Mouse (Mus musculus): ENCODE measurements around the gene Rsbn1.

The Rsbn1 gene

DNA sequence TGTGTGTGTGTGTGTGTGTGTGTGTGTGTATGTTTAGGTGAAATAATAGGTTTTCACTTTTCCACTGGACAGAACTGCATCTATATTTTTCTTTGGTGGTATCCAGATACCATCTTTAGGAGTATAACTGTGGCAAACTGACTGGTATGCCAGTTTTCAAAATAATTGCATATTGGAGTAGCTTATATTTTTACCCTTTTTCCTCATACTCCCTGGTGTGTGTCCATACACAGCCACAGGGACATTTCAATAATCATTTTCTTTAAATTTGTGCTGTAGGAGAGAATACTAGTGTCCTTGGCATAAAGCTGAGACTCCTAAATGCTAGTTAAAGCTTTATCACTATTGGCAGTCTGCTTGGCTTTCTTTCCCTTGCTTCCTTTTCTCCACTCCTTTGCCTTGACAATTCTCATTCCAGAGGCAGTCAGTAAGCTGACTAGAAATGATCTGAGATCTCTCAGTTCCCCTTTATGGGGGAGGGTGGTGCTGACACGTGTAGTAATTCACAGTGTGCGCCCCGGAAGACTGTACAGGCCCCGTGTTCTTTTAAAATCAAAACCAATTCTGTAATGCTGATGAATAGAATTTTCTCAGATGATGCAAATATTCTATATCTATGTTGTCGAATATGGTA, 2.4 kb downstream of the Rsbn1 start:
- TF ChIP-seq GATA4 (IDR thresholded peaks at IDR 0.05; ENCODE audit: insufficient replicate concordance, low read length) = no peak

DNA sequence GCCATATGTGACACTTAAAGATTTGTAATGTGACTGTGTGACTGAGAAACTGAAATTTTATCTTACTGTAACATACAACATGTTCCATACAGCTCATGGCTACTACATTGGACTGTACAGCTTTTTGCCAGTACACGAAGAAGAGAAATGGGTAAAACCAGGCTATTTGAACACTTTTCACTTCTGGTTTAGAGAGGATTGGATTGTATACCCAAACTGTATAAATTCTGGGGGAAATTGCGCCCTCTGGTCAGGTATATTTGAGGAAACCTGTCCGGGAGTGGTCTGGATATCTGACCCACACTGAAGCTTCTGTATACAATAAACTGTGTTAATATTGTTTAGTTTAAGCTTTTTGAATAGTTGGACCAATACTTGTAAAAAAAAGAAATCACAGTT, 2.9 kb downstream of the Rsbn1 start:
- TF ChIP-seq GATA4 (IDR thresholded peaks at IDR 0.05; ENCODE audit: insufficient replicate concordance, low read length) = no peak

- no peak for TF ChIP-seq GATA4 (IDR thresholded peaks at IDR 0.05; ENCODE audit: insufficient replicate concordance, low read length)
Observed at GRCm38 (mm10) chr3:103920094-103920493, 6.2 kb downstream of the Rsbn1 start.

DNA sequence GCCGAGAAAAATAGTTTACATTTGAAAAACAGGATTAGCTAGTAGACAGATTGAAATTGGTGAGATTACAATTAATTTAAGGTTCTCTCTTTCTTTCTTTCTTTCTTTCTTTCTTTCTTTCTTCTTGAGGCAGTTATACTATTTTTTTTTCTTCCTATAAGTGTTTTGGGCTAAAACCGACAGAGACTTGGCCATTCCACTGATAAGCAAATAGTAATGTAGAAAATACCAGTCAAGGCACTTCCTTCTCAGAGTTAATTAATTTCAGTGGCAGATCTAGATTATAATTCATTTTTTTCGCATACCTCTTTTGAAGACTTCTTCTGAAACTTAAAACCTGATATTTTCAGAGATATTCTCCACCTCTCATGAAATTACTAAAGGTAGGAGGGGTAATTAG, 11.4 kb downstream of the Rsbn1 start:
- TF ChIP-seq GATA4 (IDR thresholded peaks at IDR 0.05; ENCODE audit: insufficient replicate concordance, low read length) = no peak

DNA sequence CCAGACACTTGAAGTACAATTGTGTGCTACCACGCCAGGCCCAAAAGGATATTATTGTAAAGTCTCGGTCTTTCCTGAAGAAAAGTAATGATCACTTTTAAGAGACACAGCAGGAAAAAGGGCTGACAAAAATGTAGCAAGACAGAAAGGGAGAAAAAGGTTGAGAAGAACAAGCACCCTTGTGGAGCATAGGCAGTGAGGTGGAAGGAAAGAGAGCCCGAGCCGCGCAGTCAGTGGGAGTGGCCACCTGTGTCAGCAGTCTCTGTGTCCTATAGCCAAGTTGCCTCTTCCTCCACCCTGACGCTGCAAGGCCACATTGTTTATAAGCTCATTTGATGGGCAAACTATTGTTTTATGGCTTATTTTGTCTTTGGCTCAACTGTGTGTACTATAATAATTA, 13.6 kb downstream of the Rsbn1 start:
- TF ChIP-seq GATA4 (IDR thresholded peaks at IDR 0.05; ENCODE audit: insufficient replicate concordance, low read length) = no peak

- no peak for TF ChIP-seq GATA4 (IDR thresholded peaks at IDR 0.05; ENCODE audit: insufficient replicate concordance, low read length)
Observed at GRCm38 (mm10) chr3:103944794-103945562, 31.1 kb downstream of the Rsbn1 start.

GRCm38 (mm10) chr3:103948666-103949065, 34.7 kb downstream of the Rsbn1 start:
- TF ChIP-seq GATA4 (IDR thresholded peaks at IDR 0.05; ENCODE audit: insufficient replicate concordance, low read length) = no peak

DNA sequence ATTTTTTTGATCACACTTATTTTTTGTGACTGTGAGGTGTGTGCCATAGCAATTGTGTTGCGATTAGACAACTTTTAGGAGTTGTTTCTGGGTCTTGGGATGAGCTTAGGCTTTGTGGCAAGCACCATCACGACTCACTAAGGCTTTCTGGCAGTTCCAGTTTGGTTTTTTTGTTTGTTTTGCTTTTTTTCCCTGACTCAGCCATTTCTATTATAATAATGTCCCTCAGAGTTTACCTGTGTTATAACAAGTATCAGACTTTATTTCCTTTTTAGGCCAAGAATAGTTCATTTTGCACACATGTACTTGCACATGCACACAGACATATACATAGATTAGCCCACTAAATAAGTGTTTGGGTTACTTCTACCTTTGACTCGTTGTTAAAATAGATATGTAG, 46.7 kb downstream of the Rsbn1 start:
- TF ChIP-seq GATA4 (IDR thresholded peaks at IDR 0.05; ENCODE audit: insufficient replicate concordance, low read length) = no peak

DNA sequence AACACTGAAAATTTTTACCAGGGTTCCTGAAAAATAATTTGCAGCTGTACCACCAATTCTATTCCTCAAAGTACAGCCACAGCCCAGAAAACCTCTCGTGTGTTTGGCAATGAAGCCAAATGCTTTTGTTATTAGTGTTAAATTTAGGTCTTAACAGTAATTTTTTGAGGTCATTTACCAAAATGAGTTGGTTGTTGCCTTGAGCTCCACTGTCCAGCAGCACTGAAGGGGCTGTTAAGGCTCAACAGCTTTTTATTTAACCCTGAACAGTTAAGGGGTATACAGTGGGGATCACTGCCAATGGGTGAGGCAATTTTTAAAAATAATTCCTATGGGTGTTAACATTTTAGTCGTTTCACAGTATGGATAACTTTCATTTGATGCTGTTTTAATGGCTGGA, 53.3 kb downstream of the Rsbn1 start:
- TF ChIP-seq GATA4 (IDR thresholded peaks at IDR 0.05; ENCODE audit: insufficient replicate concordance, low read length) = no peak

GRCm38 (mm10) chr3:103967861-103968691, 54.2 kb downstream of the Rsbn1 start, which contains the start of gene Phtf1:
Phtf1 (plus strand) TSS chr3:103968110.
- TF ChIP-seq GATA4 (IDR thresholded peaks at IDR 0.05; ENCODE audit: insufficient replicate concordance, low read length) = no peak

DNA sequence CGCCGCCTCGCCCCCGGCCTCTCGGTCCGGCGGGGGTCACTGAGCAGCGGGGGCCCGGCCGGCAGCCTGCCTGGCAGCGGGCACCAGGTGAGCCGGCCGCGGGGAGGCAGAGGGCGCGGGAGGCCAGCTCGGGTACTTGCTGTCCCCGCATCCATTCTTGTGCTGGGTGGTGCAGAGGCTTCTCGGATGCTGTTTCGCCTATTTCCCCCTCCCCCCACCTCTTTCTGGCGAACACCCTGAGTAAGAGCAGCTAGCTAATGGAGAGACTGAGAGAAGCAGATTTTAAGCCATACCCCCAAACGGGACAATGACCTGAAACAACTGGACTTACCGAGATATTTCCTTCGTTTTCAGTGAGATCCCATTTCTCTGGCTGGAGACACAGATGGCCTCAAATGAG, 54.8 kb downstream of the Rsbn1 start:
- TF ChIP-seq GATA4 (IDR thresholded peaks at IDR 0.05; ENCODE audit: insufficient replicate concordance, low read length) = no peak

DNA sequence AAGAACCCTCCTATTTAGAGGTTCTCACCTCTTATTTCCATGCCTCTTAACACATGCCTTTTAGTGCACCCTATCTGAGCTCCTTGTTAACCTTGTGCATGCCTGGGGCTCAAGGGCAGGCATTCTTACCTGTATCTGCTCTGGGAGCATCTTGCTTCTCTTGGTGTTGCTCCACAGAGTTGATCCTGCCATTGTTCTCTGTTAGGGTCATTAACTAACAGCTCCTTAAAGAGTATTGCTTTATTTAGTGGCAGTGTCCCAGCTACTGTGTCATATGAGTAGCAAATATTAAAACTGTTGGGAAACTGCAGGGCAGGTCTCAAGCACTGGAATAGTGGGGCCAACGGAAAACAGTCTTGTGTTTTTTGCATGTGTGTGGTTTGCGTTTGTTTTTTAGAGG, 57.2 kb downstream of the Rsbn1 start:
- TF ChIP-seq GATA4 (IDR thresholded peaks at IDR 0.05; ENCODE audit: insufficient replicate concordance, low read length) = no peak

- TF ChIP-seq GATA4 (IDR thresholded peaks at IDR 0.05; ENCODE audit: insufficient replicate concordance, low read length) = no peak
Observed at GRCm38 (mm10) chr3:103984556-103984955, 70.6 kb downstream of the Rsbn1 start.

DNA sequence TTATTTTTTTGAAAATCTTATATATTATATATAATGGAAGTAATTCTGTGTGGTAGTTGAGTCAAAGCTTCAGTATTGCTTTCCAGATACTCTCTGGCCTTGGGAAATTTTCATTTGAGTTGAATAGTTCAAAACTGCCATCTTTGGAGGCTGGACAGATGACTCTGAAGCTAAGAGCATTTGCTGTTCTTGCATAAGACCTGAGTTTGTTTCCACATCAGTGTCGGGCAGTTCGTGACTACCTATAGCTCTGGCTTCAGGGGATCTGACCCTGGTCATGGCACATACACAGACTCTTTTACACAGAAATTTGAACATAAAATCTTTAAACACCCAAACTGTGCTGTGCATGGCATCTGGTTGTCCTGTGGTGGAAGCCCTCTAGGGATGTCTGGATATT, 71.3 kb downstream of the Rsbn1 start:
- no peak for TF ChIP-seq GATA4 (IDR thresholded peaks at IDR 0.05; ENCODE audit: insufficient replicate concordance, low read length)

DNA sequence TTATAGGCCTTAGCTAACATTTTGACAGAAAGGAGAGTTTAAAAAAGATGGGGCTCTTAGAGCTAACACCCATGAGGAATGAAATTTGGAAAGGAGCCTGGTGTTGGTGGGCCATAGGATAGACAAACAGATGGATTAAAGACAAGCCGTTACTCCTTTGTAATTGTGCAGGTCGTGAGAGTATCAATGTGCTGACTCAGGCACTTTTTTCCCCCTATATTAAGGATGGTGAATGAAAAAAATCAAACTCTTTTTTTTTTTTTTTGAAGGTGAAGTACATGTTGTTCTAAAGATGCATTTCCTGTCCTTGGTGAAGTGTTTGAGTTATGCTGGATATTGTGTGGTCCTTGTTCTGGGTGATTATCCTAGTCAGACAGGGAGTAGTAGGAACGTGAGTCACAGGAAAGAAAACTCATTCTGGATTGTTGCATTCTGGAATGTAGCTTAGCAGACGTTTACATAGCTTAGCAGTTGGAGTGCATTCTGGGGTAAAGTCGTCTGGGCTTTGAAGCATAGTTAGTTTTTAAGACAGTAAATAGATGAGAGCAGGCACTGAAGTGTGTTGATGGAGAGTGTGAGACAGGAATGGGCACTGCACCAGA, 74.0 kb downstream of the Rsbn1 start:
- TF ChIP-seq GATA4 (IDR thresholded peaks at IDR 0.05; ENCODE audit: insufficient replicate concordance, low read length) = no peak
